Mouse (Mus musculus): ENCODE results near the gene 1700001P01Rik.

- no peak for TF ChIP-seq CTCF (conservative IDR thresholded peaks at IDR 0.05; ENCODE audit: insufficient read depth, insufficient read length, low read depth, low read length)
- TF ChIP-seq POLR2A (IDR thresholded peaks at IDR 0.05; ENCODE audit: low read depth, low read length): no peak
These were observed 22.4 kb downstream of the 1700001P01Rik start for GRCm38 (mm10) chr11:97753277-97753676.

All from kidney, adult 2 months (tissue).